Mouse (Mus musculus) CD4-positive helper T cell, adult 2 months (primary cell): Measurements from ENCODE around the gene Fgfr2.

Source experiments
- DNase-seq: peaks from one replicate; pipeline ENCODE4 v3.0.0-alpha.2; 2012; ENCODE audit warnings: low read depth, missing footprints, low spot score

The Fgfr2 gene

GRCm38 (mm10) chr7:133088411-133088810 lies 34.7 kb downstream of the Fgfr2 start:
- no peak for DNase-seq

- no peak for DNase-seq
These were observed 37.7 kb downstream of the Fgfr2 start for GRCm38 (mm10) chr7:133085408-133085807.

- no peak for DNase-seq
These were observed 39.1 kb downstream of the Fgfr2 start for GRCm38 (mm10) chr7:133083936-133084614.

GRCm38 (mm10) chr7:133078929-133079328 lies 44.2 kb downstream of the Fgfr2 start:
- no peak for DNase-seq

GRCm38 (mm10) chr7:133074462-133075133 lies 48.6 kb downstream of the Fgfr2 start:
- DNase-seq: no peak

- no peak for DNase-seq
These were observed 50.0 kb downstream of the Fgfr2 start for GRCm38 (mm10) chr7:133073147-133073651.

- DNase-seq: no peak
These were observed 50.6 kb downstream of the Fgfr2 start for GRCm38 (mm10) chr7:133072535-133072934.

GRCm38 (mm10) chr7:133067321-133067841 lies 55.8 kb downstream of the Fgfr2 start:
- DNase-seq: no peak

- DNase-seq: no peak
These were observed 56.4 kb downstream of the Fgfr2 start for GRCm38 (mm10) chr7:133066776-133067175.

GRCm38 (mm10) chr7:133062055-133062454 lies 61.1 kb downstream of the Fgfr2 start:
- no peak for DNase-seq

- no peak for DNase-seq
These were observed 63.0 kb downstream of the Fgfr2 start for GRCm38 (mm10) chr7:133060170-133060569.

GRCm38 (mm10) chr7:133059517-133060104 lies 63.5 kb downstream of the Fgfr2 start:
- no peak for DNase-seq

GRCm38 (mm10) chr7:133059150-133059509 lies 64.0 kb downstream of the Fgfr2 start:
- DNase-seq: no peak

GRCm38 (mm10) chr7:133058496-133059149 lies 64.5 kb downstream of the Fgfr2 start:
- DNase-seq: no peak

GRCm38 (mm10) chr7:133056924-133057323 lies 66.2 kb downstream of the Fgfr2 start:
- no peak for DNase-seq

GRCm38 (mm10) chr7:133054486-133054885 lies 68.7 kb downstream of the Fgfr2 start:
- DNase-seq: no peak

GRCm38 (mm10) chr7:133053757-133054156 lies 69.4 kb downstream of the Fgfr2 start:
- no peak for DNase-seq

GRCm38 (mm10) chr7:133052819-133053218 lies 70.3 kb downstream of the Fgfr2 start:
- no peak for DNase-seq

GRCm38 (mm10) chr7:133050681-133051080 lies 72.5 kb downstream of the Fgfr2 start:
- DNase-seq: no peak

GRCm38 (mm10) chr7:133048085-133048630 lies 75.0 kb downstream of the Fgfr2 start:
- DNase-seq: no peak

- DNase-seq: no peak
These were observed 75.9 kb downstream of the Fgfr2 start for GRCm38 (mm10) chr7:133047287-133047686.

GRCm38 (mm10) chr7:133044721-133045120 lies 78.4 kb downstream of the Fgfr2 start:
- DNase-seq: no peak
